Mouse (Mus musculus) liver, embryonic 16.5 days (tissue): ENCODE data around the gene Rpgrip1. TPM values are rescaled to one million over a fixed set of nuclear protein-coding genes. Genes with fewer than 3 reads are reported as not detected.
A peak's percentile ranks its signal among the peaks of the same experiment; 100 is the strongest.

ENCODE experiments used
- ATAC-seq: fragments of 200-750 bp; cut with Nextera tagmentation; 2 replicates; pipeline ENCODE4 v1.8.0; 2017; ENCODE audit warnings: low read depth, mild to moderate bottlenecking, moderate number of reproducible peaks, moderate library complexity
- H3K27ac ChIP-seq: fragments of 300-500 bp; sonication (generic); 2 replicates; pipeline ENCODE4 v1.5.1; 2014; ENCODE audit warnings: mild to moderate bottlenecking, low read length
- H3K27me3 ChIP-seq: fragments of 300-500 bp; sonication (generic); 2 replicates; pipeline ENCODE4 v1.6.1; 2014; ENCODE audit warnings: low read depth, low read length, mixed read lengths; ENCODE audit not compliant: control insufficient read depth, insufficient read depth
- H3K36me3 ChIP-seq: fragments of 300-500 bp; sonication (generic); 2 replicates; pipeline ENCODE4 v1.6.1; 2014; ENCODE audit warnings: mild to moderate bottlenecking; ENCODE audit not compliant: control insufficient read depth, insufficient read depth
- H3K4me1 ChIP-seq: fragments of 300-500 bp; sonication (generic); 2 replicates; pipeline ENCODE4 v1.6.1; 2014; ENCODE audit warnings: low read depth, low read length, mixed read lengths; ENCODE audit not compliant: control insufficient read depth
- H3K4me2 ChIP-seq: fragments of 300-500 bp; sonication (generic); 2 replicates; pipeline ENCODE4 v1.6.1; 2014; ENCODE audit warnings: low read depth, low read length, mixed read lengths
- H3K4me3 ChIP-seq: fragments of 300-500 bp; sonication (generic); 2 replicates; pipeline ENCODE4 v1.5.1; 2014; ENCODE audit warnings: low read depth, mild to moderate bottlenecking, low read length
- H3K9ac ChIP-seq: fragments of 300-500 bp; sonication (generic); 2 replicates; pipeline ENCODE4 v1.6.1; 2014; ENCODE audit warnings: low read depth, low read length
- H3K9me3 ChIP-seq: fragments of 300-500 bp; sonication (generic); replicated peaks from 2 replicates; pipeline ENCODE4 v1.6.1; 2016; ENCODE audit warnings: low read length; ENCODE audit not compliant: control insufficient read depth
- WGBS: fragments of 180-500 bp; shearing (Covaris S2); extraction: QIAGEN DNeasy Blood & Tissue Kit; methylation state at CpG from one replicate; pipeline ENCODE4 v1.1.7; 2014; ENCODE audit not compliant: insufficient replicate concordance; 5-methylcytosine and 5-hydroxymethylcytosine counted together
- polyA plus RNA-seq: library from polyadenylated mRNA; unstranded; fragments of >200 nt; fragmentation: Nextera tagmentation; extraction: Ambion mirVana; gene quantifications from 2 replicates; pipeline ENCODE4 v1.2.1, GENCODE M21; 2015

The Rpgrip1 gene
- polyA plus RNA-seq, 1 experiment from 2014 or later: 34.5 TPM

GRCm38 (mm10) chr14:52099563-52099962 lies 10.9 kb upstream of the Rpgrip1 start:
- no peak overlapping the region for H3K4me3 ChIP-seq
- 74% methylated on average over 2 of the region's 2 CpGs for WGBS

GRCm38 (mm10) chr14:52100170-52100960 lies 10.1 kb upstream of the Rpgrip1 start:
- Histone ChIP-seq H3K27ac (no peak overlapping the region), H3K36me3 (peaks cover 11% of the 10 kb centered on the region), H3K9ac (peak overlapping the region; percentile 39; the same call in 1 of the 2 replicates), H3K4me1 (peaks cover 26% of the 10 kb centered on the region), H3K4me2 (peak overlapping the region; percentile 55), H3K4me3 (peak overlapping the region; percentile 21; the same call in 1 of the 2 replicates), H3K9me3 (no peaks in the 10 kb centered on the region), H3K27me3 (no peaks in the 10 kb centered on the region)
- WGBS: 36% methylated on average over 5 of the region's 5 CpGs
- ATAC-seq: no peak

More at GRCm38 (mm10) chr14:52099563-52099962, 10.9 kb upstream of the Rpgrip1 start:
- H3K9me3 ChIP-seq: no peaks in the 10 kb centered on the region
- 0 out of 2 replicates have a peak overlapping the region, but pooled peaks have one; percentile 17 for H3K4me2 ChIP-seq
- H3K4me1 ChIP-seq: peaks cover 20% of the 10 kb centered on the region
- peaks cover 16% of the 10 kb centered on the region for H3K36me3 ChIP-seq
- no peak overlapping the region for H3K9ac ChIP-seq
- ATAC-seq: no peak
- H3K27me3 ChIP-seq: no peaks in the 10 kb centered on the region
- H3K27ac ChIP-seq: no peak overlapping the region

- Histone ChIP-seq H3K9ac (peak overlapping the region; percentile 85; the same call in 1 of the 2 replicates), H3K9me3 (no peaks in the 10 kb centered on the region), H3K36me3 (peaks cover 11% of the 10 kb centered on the region), H3K4me2 (peak overlapping the region; percentile 83), H3K4me3 (peak overlapping the region; percentile 78), H3K27ac (no peak overlapping the region), H3K4me1 (peaks cover 26% of the 10 kb centered on the region), H3K27me3 (no peaks in the 10 kb centered on the region)
- no peak for ATAC-seq
- WGBS: 18% methylated on average over 1 of the region's 1 CpGs
These were observed 9.0 kb upstream of the Rpgrip1 start for GRCm38 (mm10) chr14:52101285-52102157.

- Histone ChIP-seq H3K4me2 (peak overlapping the region; percentile 83), H3K4me3 (peak overlapping the region; percentile 78), H3K9me3 (no peaks in the 10 kb centered on the region), H3K27ac (peak overlapping the region; percentile 96), H3K27me3 (no peaks in the 10 kb centered on the region), H3K9ac (peak overlapping the region; percentile 85), H3K4me1 (peaks cover 26% of the 10 kb centered on the region), H3K36me3 (peaks cover under 1% of the 10 kb centered on the region; the same call in 1 of the 2 replicates)
- under 1% methylated on average over 30 of the region's 30 CpGs for WGBS
- ATAC-seq: no peak
These were observed 7.0 kb upstream of the Rpgrip1 start for GRCm38 (mm10) chr14:52103474-52103855.

GRCm38 (mm10) chr14:52103856-52104676 lies 6.4 kb upstream of the Rpgrip1 start, which contains the start of gene Hnrnpc:
Gene Hnrnpc (minus strand): TSS chr14:52104028.
- H3K27ac ChIP-seq: peak within 1 kb of the TSS; percentile 96
- peak within 1 kb of the TSS; percentile 85 for H3K4me2 ChIP-seq
- no peaks in the 10 kb centered on the region for H3K9me3 ChIP-seq
- H3K9ac ChIP-seq: peak within 1 kb of the TSS; percentile 85
- H3K4me1 ChIP-seq: peaks cover 24% of the 10 kb centered on the region
- ATAC-seq: peak; percentile 95
- H3K36me3 ChIP-seq: no peaks in the 10 kb centered on the region; the same call in 1 of the 2 replicates
- H3K4me3 ChIP-seq: peak within 1 kb of the TSS; percentile 78
- WGBS: under 1% methylated on average over 48 of the region's 50 CpGs
- no peaks in the 10 kb centered on the region for H3K27me3 ChIP-seq

GRCm38 (mm10) chr14:52104677-52105285 lies 5.7 kb upstream of the Rpgrip1 start:
- WGBS: 32% methylated on average over 7 of the region's 7 CpGs
- Histone ChIP-seq H3K27ac (peak overlapping the region; percentile 94), H3K27me3 (no peaks in the 10 kb centered on the region), H3K4me3 (peak overlapping the region; percentile 59), H3K9ac (peak overlapping the region; percentile 66), H3K9me3 (no peaks in the 10 kb centered on the region), H3K4me2 (peak overlapping the region; percentile 85), H3K36me3 (no peaks in the 10 kb centered on the region; the same call in 1 of the 2 replicates), H3K4me1 (peaks cover 24% of the 10 kb centered on the region)
- no peak for ATAC-seq

- no peak for ATAC-seq
- Histone ChIP-seq H3K9ac (no peak overlapping the region), H3K4me2 (peak overlapping the region; percentile 85), H3K4me3 (no peak overlapping the region), H3K4me1 (peaks cover 22% of the 10 kb centered on the region), H3K27ac (peak overlapping the region; percentile 65), H3K9me3 (no peaks in the 10 kb centered on the region), H3K27me3 (no peaks in the 10 kb centered on the region), H3K36me3 (no peaks in the 10 kb centered on the region)
- WGBS: 39% methylated on average over 2 of the region's 2 CpGs
These were observed 5.2 kb upstream of the Rpgrip1 start for GRCm38 (mm10) chr14:52105308-52105707.

GRCm38 (mm10) chr14:52106741-52107140 lies 3.8 kb upstream of the Rpgrip1 start:
- 0 out of 2 replicates have a peak overlapping the region, but pooled peaks have one; percentile 6 for H3K9ac ChIP-seq
- no peaks in the 10 kb centered on the region for H3K9me3 ChIP-seq
- ATAC-seq: no peak
- H3K36me3 ChIP-seq: no peaks in the 10 kb centered on the region
- peaks cover 13% of the 10 kb centered on the region for H3K4me1 ChIP-seq
- H3K4me2 ChIP-seq: peak overlapping the region; percentile 14; the same call in 1 of the 2 replicates
- no peak overlapping the region for H3K4me3 ChIP-seq
- peak overlapping the region; percentile 64 for H3K27ac ChIP-seq
- WGBS: 24% methylated on average over 10 of the region's 10 CpGs
- H3K27me3 ChIP-seq: no peaks in the 10 kb centered on the region
